Mouse (Mus musculus) midbrain, embryonic 13.5 days (tissue): Measurements from ENCODE around the gene Cbx1. TPM values are rescaled to one million over a fixed set of nuclear protein-coding genes. Genes with fewer than 3 reads are reported as not detected.
A peak's percentile ranks its signal among the peaks of the same experiment; 100 is the strongest.

Experiments used
- ATAC-seq: fragments of 200-750 bp; cut with Nextera tagmentation; 2 replicates; pipeline ENCODE4 v1.8.0; 2017; ENCODE audit warnings: mild to moderate bottlenecking, moderate TSS enrichment, moderate library complexity
- H3K27ac ChIP-seq: fragments of 300-500 bp; sonication (generic); 2 replicates; pipeline ENCODE4 v1.5.1; 2015; ENCODE audit warnings: inconsistent platforms, mild to moderate bottlenecking, moderate library complexity
- H3K27me3 ChIP-seq: fragments of 300-500 bp; sonication (generic); 2 replicates; pipeline ENCODE4 v1.6.1; 2015; ENCODE audit warnings: mild to moderate bottlenecking, inconsistent platforms
- H3K36me3 ChIP-seq: fragments of 300-500 bp; sonication (generic); 2 replicates; pipeline ENCODE4 v1.6.1; 2015; ENCODE audit warnings: mild to moderate bottlenecking, inconsistent platforms
- H3K4me1 ChIP-seq: fragments of 300-500 bp; sonication (generic); replicated peaks from 2 replicates; pipeline ENCODE4 v1.6.1; 2015; ENCODE audit warnings: inconsistent platforms
- H3K4me2 ChIP-seq: fragments of 300-500 bp; sonication (generic); replicated peaks from 2 replicates; pipeline ENCODE4 v1.6.1; 2015; ENCODE audit warnings: moderate library complexity, mild to moderate bottlenecking, inconsistent platforms
- H3K4me3 ChIP-seq: fragments of 300-500 bp; sonication (generic); replicated peaks from 2 replicates; pipeline ENCODE4 v1.5.1; 2015; ENCODE audit warnings: mild to moderate bottlenecking, inconsistent platforms
- H3K9ac ChIP-seq: fragments of 300-500 bp; sonication (generic); replicated peaks from 2 replicates; pipeline ENCODE4 v1.6.1; 2015; ENCODE audit warnings: mild to moderate bottlenecking, inconsistent platforms
- H3K9me3 ChIP-seq: fragments of 300-500 bp; sonication (generic); 2 replicates; pipeline ENCODE4 v1.6.1; 2016; ENCODE audit warnings: mild to moderate bottlenecking, inconsistent platforms
- WGBS: fragments of 180-500 bp; shearing (Covaris S2); methylation state at CpG from one replicate; pipeline ENCODE4 v1.1.7; 2015; 5-methylcytosine and 5-hydroxymethylcytosine counted together
- polyA plus RNA-seq: library from polyadenylated mRNA; unstranded; fragments of >200 nt; fragmentation: Nextera tagmentation; extraction: Ambion mirVana; gene quantifications from 2 replicates; pipeline ENCODE4 v1.2.1, GENCODE M21; 2015

Cbx1 gene
- 130 and 137 TPM in 2 replicates for polyA plus RNA-seq

DNA sequence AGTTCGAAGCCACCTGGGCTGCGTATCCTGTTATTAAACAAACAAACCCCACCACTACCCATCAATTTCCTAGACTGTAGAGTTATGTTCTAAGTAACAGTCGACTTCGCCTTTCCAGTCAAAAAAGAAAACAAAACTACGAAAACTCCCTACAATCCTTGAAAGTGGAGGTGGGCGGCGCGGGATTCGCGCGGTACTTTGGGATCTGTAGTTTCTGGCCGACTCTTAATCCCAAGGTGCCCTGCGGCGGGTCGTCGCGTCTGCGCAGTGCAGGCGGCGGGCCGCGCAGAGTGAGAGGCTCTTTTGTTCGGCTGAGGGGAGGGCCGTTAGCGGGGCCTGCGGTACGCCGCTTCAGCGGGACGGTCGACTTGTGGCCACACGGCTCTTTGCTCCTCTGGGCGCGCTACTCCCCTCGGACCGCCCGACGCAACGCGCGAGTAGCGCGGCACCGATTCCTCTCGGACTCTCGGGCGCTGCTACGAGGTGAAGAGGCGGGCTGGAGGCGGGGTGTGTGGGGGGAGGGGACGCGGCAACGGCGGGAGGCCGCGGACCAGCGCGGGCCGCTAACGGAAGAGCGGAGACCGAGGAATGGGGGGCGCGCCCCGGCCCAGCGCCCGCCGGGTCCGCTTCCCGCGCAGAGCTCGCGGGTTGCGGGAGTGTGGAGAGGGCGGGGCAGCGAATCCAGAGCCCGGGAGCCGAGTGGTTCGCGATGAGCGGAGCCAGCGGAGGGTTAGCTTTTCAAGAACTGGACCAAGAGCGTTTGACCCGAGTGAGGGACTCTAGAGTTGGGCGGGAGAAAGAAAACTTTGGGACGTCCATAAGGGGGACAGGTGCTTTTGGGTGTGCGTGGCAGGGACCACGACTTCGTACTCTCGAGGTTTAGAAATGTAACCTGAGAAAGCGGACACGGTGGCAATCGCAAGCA is at the start of gene Cbx1:
Cbx1 (plus strand) TSS at position 257 of the 925 bp plus-strand sequence.
- H3K4me2 ChIP-seq: peak within 1 kb of the TSS; percentile 74
- H3K36me3 ChIP-seq: no peaks in the 10 kb centered on the region
- no peaks in the 10 kb centered on the region for H3K27me3 ChIP-seq
- peak; percentile 99 for ATAC-seq
- H3K27ac ChIP-seq: peak within 1 kb of the TSS; percentile 97
- H3K4me3 ChIP-seq: peak within 1 kb of the TSS; percentile 75
- peaks cover 48% of the 10 kb centered on the region for H3K4me1 ChIP-seq
- H3K9me3 ChIP-seq: no peaks in the 10 kb centered on the region
- WGBS: 1% methylated on average over 92 of the region's 93 CpGs
- peak within 1 kb of the TSS; percentile 90 for H3K9ac ChIP-seq

DNA sequence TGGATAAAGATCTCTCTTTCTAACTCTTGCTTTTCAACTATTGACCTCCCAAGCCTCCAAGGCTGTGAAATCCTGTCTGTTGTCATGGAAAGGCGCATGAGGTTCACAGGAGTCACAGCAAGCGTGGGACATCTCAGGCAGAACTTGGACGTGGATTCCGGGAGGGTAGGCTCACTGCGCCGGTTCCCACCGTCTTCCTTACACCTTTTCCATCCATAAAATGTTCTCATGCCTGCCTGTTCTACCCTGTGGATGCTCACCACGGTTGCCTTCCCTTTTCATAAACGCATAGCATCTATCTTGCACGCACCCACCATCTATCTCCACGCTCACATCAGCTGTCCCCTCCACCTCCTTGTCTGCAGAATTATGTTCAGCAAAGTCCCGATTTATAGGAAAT is 48.1 kb upstream of the Cbx1 start:
- peak overlapping the region; percentile 37; the same call in 1 of the 2 replicates for H3K27ac ChIP-seq

DNA sequence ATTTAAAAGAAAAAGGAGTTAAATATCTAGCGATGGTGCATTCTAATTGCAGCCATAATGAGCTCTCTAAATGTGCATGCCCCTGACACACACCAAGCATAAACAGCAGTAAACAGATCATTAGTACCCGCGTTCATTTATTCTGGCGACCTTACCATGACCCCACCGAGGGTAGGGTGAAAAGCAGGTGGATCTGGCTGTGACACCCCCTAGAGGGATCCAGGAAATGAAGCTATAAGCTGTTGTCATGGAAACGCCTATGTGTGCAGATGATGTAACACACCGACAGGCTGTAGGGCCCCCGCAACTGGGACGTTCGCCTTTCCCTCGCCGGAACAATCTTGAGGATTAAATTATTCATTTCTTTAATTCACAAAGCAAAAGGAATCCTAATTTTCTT is 46.9 kb upstream of the Cbx1 start:
- Histone ChIP-seq H3K9ac (peak overlapping the region; percentile 36; the same call in 1 of the 2 replicates), H3K9me3 (no peaks in the 10 kb centered on the region), H3K27ac (peak overlapping the region; percentile 75), H3K36me3 (no peaks in the 10 kb centered on the region), H3K4me2 (peak overlapping the region; percentile 44), H3K4me3 (peak overlapping the region; percentile 18), H3K27me3 (peaks cover 10% of the 10 kb centered on the region), H3K4me1 (peaks cover 56% of the 10 kb centered on the region)
- peak; percentile 76 for ATAC-seq
- 3% methylated on average over 12 of the region's 12 CpGs for WGBS

More for the DNA sequence above, 48.1 kb upstream of the Cbx1 start:
- Histone ChIP-seq H3K4me1 (peaks cover 64% of the 10 kb centered on the region), H3K9ac (no peak overlapping the region), H3K36me3 (no peaks in the 10 kb centered on the region), H3K4me2 (no peak overlapping the region), H3K27me3 (peaks cover 17% of the 10 kb centered on the region), H3K9me3 (no peaks in the 10 kb centered on the region), H3K4me3 (no peak overlapping the region)
- ATAC-seq: no peak
- 52% methylated on average over 12 of the region's 12 CpGs for WGBS

DNA sequence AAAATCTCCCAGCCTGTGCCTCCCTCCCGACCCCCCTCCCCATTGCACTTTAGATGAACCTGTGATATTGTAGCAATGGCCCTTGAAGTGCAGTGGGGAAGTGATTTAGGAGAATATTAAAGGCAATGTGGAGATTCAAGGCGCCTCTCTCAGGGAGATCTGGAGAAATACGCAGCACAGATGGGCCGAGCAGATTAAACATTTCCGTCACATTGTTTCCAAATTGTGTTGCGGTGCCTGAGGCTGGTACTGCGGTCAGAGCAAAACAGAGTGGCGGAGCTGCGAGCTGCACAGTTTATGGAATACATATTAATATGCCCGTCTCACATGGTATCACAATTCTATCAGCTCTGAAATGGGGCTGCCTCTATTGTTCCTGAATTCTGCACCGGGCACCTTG is 45.9 kb upstream of the Cbx1 start:
- 33% methylated on average over 11 of the region's 11 CpGs for WGBS
- H3K27me3 ChIP-seq: peaks cover 6% of the 10 kb centered on the region; the same call in 1 of the 2 replicates
- H3K9ac ChIP-seq: no peak overlapping the region; the same call in 1 of the 2 replicates
- peaks cover 52% of the 10 kb centered on the region for H3K4me1 ChIP-seq
- H3K4me3 ChIP-seq: no peak overlapping the region
- H3K27ac ChIP-seq: peak overlapping the region; percentile 75
- no peaks in the 10 kb centered on the region for H3K9me3 ChIP-seq
- H3K4me2 ChIP-seq: peak overlapping the region; percentile 44
- H3K36me3 ChIP-seq: no peaks in the 10 kb centered on the region
- ATAC-seq: peak; percentile 26; the same call in 1 of the 2 replicates

DNA sequence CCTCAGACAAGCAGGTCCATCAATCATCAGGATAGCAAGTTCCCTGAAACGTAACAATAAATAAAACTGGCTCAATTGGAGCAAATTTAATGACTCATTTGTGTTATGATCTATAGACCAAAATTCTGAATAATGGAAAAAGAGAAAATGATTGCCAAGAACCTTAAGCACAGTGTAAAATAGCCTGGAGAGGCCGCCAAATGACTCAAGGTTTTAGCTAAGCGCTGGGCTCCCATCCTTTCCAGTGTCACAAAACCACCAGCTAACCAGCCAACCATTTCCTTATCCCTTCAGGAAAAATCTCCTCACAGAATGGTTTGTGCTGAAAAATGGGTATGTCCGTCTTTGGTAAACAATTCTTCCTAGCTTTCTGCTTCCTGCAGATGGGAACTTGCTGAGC is 45.0 kb upstream of the Cbx1 start:
- H3K4me1 ChIP-seq: peaks cover 44% of the 10 kb centered on the region
- H3K27ac ChIP-seq: no peak overlapping the region
- no peaks in the 10 kb centered on the region for H3K27me3 ChIP-seq
- H3K9ac ChIP-seq: no peak overlapping the region
- H3K9me3 ChIP-seq: no peaks in the 10 kb centered on the region
- no peak for ATAC-seq
- no peak overlapping the region for H3K4me2 ChIP-seq
- 77% methylated on average over 4 of the region's 4 CpGs for WGBS
- no peaks in the 10 kb centered on the region for H3K36me3 ChIP-seq
- H3K4me3 ChIP-seq: no peak overlapping the region

GRCm38 (mm10) chr11:96746648-96747047 is 42.3 kb upstream of the Cbx1 start:
- H3K4me1 ChIP-seq: peaks cover 21% of the 10 kb centered on the region
- no peak overlapping the region for H3K27ac ChIP-seq
- no peak overlapping the region for H3K4me2 ChIP-seq
- 71% methylated on average over 6 of the region's 6 CpGs for WGBS
- no peaks in the 10 kb centered on the region for H3K9me3 ChIP-seq
- ATAC-seq: no peak
- no peak overlapping the region for H3K4me3 ChIP-seq
- H3K36me3 ChIP-seq: no peaks in the 10 kb centered on the region
- H3K27me3 ChIP-seq: no peaks in the 10 kb centered on the region
- no peak overlapping the region for H3K9ac ChIP-seq

GRCm38 (mm10) chr11:96747555-96747954 is 41.4 kb upstream of the Cbx1 start:
- H3K4me3 ChIP-seq: no peak overlapping the region
- WGBS: 30% methylated on average over 3 of the region's 3 CpGs
- H3K4me2 ChIP-seq: no peak overlapping the region
- no peak overlapping the region for H3K27ac ChIP-seq
- ATAC-seq: no peak
- H3K27me3 ChIP-seq: no peaks in the 10 kb centered on the region
- H3K36me3 ChIP-seq: no peaks in the 10 kb centered on the region
- peaks cover 12% of the 10 kb centered on the region for H3K4me1 ChIP-seq
- H3K9ac ChIP-seq: no peak overlapping the region
- no peaks in the 10 kb centered on the region for H3K9me3 ChIP-seq

GRCm38 (mm10) chr11:96755298-96755697 is 33.6 kb upstream of the Cbx1 start:
- no peak overlapping the region for H3K4me3 ChIP-seq
- ATAC-seq: no peak
- H3K27me3 ChIP-seq: no peaks in the 10 kb centered on the region
- H3K9me3 ChIP-seq: 0 out of 2 replicates have a peak, but pooled peaks cover 3% of the 10 kb centered on the region
- WGBS: 97% methylated on average over 2 of the region's 2 CpGs
- H3K9ac ChIP-seq: no peak overlapping the region
- no peak overlapping the region for H3K27ac ChIP-seq
- no peak overlapping the region for H3K4me2 ChIP-seq
- H3K4me1 ChIP-seq: no peaks in the 10 kb centered on the region
- no peaks in the 10 kb centered on the region for H3K36me3 ChIP-seq

- H3K9me3 ChIP-seq: 0 out of 2 replicates have a peak, but pooled peaks cover 3% of the 10 kb centered on the region
- no peaks in the 10 kb centered on the region for H3K27me3 ChIP-seq
- no peak overlapping the region for H3K9ac ChIP-seq
- no peaks in the 10 kb centered on the region for H3K4me1 ChIP-seq
- 58% methylated on average over 4 of the region's 4 CpGs for WGBS
- no peak overlapping the region for H3K4me3 ChIP-seq
- no peak overlapping the region for H3K27ac ChIP-seq
- no peak overlapping the region for H3K4me2 ChIP-seq
- no peaks in the 10 kb centered on the region for H3K36me3 ChIP-seq
- ATAC-seq: no peak
These were observed 31.5 kb upstream of the Cbx1 start for GRCm38 (mm10) chr11:96757421-96757820.

DNA sequence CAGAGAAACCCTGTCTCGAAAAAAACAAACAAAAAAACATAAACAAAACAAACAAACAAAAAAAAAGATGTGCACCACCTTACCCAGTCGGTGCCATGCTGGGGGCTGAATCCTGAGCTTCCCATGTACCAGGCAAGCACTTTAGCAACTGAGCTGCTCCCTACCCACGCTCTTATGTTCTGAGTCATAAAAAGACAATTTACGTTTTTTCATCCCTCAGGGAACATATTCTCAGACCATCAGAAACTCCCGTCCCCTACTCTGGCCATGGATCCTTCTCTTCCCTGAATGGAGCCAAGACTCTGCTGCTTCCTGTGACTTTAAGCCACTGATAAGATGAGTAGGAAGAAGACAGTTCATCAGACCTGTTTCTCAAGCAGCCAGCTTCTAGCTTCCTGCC is 30.5 kb upstream of the Cbx1 start:
- Histone ChIP-seq H3K36me3 (no peaks in the 10 kb centered on the region), H3K27ac (no peak overlapping the region), H3K9me3 (0 out of 2 replicates have a peak, but pooled peaks cover 3% of the 10 kb centered on the region), H3K4me2 (no peak overlapping the region), H3K4me1 (peaks cover 3% of the 10 kb centered on the region; the same call in 1 of the 2 replicates), H3K4me3 (no peak overlapping the region), H3K27me3 (no peaks in the 10 kb centered on the region), H3K9ac (no peak overlapping the region)
- no peak for ATAC-seq
- WGBS: 82% methylated on average over 5 of the region's 5 CpGs

- Histone ChIP-seq H3K9me3 (0 out of 2 replicates have a peak, but pooled peaks cover 3% of the 10 kb centered on the region), H3K27me3 (no peaks in the 10 kb centered on the region), H3K9ac (no peak overlapping the region), H3K27ac (no peak overlapping the region), H3K36me3 (no peaks in the 10 kb centered on the region), H3K4me2 (no peak overlapping the region), H3K4me3 (no peak overlapping the region), H3K4me1 (peaks cover 17% of the 10 kb centered on the region)
- peak; percentile 37; the same call in 1 of the 2 replicates for ATAC-seq
- 49% methylated on average over 3 of the region's 3 CpGs for WGBS
These were observed 28.9 kb upstream of the Cbx1 start for GRCm38 (mm10) chr11:96760042-96760441.

- no peak overlapping the region for H3K4me2 ChIP-seq
- no peak overlapping the region for H3K4me3 ChIP-seq
- H3K9me3 ChIP-seq: no peaks in the 10 kb centered on the region
- no peaks in the 10 kb centered on the region for H3K27me3 ChIP-seq
- ATAC-seq: no peak
- 74% methylated on average over 7 of the region's 7 CpGs for WGBS
- no peaks in the 10 kb centered on the region for H3K36me3 ChIP-seq
- no peak overlapping the region for H3K9ac ChIP-seq
- peaks cover 29% of the 10 kb centered on the region for H3K4me1 ChIP-seq
- H3K27ac ChIP-seq: no peak overlapping the region
These were observed 26.9 kb upstream of the Cbx1 start for GRCm38 (mm10) chr11:96761984-96762383.
